Mouse (Mus musculus): ENCODE measurements around the gene Slc25a30. TPM values are rescaled to one million over a fixed set of nuclear protein-coding genes. Genes with fewer than 3 reads are reported as not detected.

Slc25a30 gene
- polyA plus RNA-seq, 1 experiment from 2014 or later: 9.2 TPM

DNA sequence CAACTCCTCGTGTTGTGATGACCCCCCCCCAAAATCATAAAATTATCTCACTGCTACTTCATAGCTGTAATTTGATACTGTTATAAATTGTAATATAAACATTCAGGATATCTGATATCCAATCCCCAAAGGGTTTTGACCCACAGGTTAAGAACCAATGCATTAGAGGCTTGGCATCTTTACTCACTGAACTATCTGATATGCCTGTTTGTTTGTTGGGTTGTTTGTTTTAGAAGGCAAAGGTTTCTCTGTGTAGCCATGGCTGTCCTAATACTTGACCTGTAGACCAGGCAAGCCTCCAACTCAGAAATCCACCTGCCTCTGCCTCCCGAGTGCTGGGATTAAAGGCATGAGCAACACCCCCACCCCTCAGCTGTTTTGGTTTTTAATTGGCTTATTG is 29.0 kb downstream of the Slc25a30 start:
- ATAC-seq (ENCODE audit: insufficient number of reproducible peaks, insufficient read depth, low FRiP score, low read depth): no peak
- Histone ChIP-seq H3K4me1 (ENCODE audit: control insufficient read depth in 2 of 2, insufficient read depth in 2 of 2, low read length in 2 of 2) (peaks cover 3 to 8% of the 10 kb centered on the region in 2 experiments; a peak in 3 of 4 replicates), H3K9ac (ENCODE audit: low read length) (no peak overlapping the region), H3K27ac (replicated peaks in 1 of 2; ENCODE audit: control insufficient read depth in 1 of 2, insufficient read depth in 1 of 2, low read depth in 2 of 2, low read length in 2 of 2) (no peak overlapping the region), H3K4me3 (ENCODE audit: control insufficient read depth in 1 of 2, insufficient read depth in 1 of 2, low read depth in 1 of 2, low read length in 2 of 2) (no peak overlapping the region), H3K9me3 (ENCODE audit: control insufficient read depth, low read length) (no peaks in the 10 kb centered on the region), H3K4me2 (ENCODE audit: low read length) (no peak overlapping the region), H3K36me3 (ENCODE audit: control insufficient read depth, insufficient read depth, low read length) (peaks cover 15% of the 10 kb centered on the region), H3K27me3 (ENCODE audit: control insufficient read depth, insufficient read depth, low read length) (no peaks in the 10 kb centered on the region)
- WGBS: 80% methylated on average over 2 of the region's 2 CpGs

DNA sequence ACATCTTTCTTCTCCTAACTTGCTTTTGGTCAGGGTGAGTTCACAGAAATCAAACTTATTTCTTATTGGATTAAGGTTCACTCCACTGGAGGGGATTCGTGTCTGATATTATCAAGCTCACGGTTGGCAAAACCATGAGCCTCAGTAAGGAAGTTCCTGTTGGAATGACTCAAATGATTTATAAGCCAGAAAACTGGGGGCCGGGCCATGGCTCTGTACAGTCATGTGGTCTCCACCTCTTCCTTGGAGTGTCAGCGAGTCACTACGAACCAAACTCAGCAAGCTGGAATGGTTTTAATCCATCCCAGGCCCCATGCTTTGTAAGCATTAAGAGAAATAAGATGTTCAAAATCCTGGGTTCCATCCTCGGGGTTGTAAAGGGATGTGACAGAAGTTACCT is 29.9 kb downstream of the Slc25a30 start:
- no peak for ATAC-seq (ENCODE audit: insufficient number of reproducible peaks, insufficient read depth, low FRiP score, low read depth)
- Histone ChIP-seq H3K9me3 (ENCODE audit: control insufficient read depth, low read length) (no peaks in the 10 kb centered on the region), H3K27ac (replicated peaks in 1 of 2; ENCODE audit: control insufficient read depth in 1 of 2, insufficient read depth in 1 of 2, low read depth in 2 of 2, low read length in 2 of 2) (no peak overlapping the region), H3K36me3 (ENCODE audit: control insufficient read depth, insufficient read depth, low read length) (peaks cover 7% of the 10 kb centered on the region), H3K27me3 (ENCODE audit: control insufficient read depth, insufficient read depth, low read length) (no peaks in the 10 kb centered on the region), H3K4me1 (ENCODE audit: control insufficient read depth in 2 of 2, insufficient read depth in 2 of 2, low read length in 2 of 2) (peaks cover 5 to 12% of the 10 kb centered on the region in 2 experiments; a peak in 3 of 4 replicates), H3K4me2 (ENCODE audit: low read length) (no peak overlapping the region), H3K4me3 (ENCODE audit: control insufficient read depth in 1 of 2, insufficient read depth in 1 of 2, low read depth in 1 of 2, low read length in 2 of 2) (no peak overlapping the region), H3K9ac (ENCODE audit: low read length) (no peak overlapping the region)
- 83% methylated on average over 6 of the region's 6 CpGs for WGBS

DNA sequence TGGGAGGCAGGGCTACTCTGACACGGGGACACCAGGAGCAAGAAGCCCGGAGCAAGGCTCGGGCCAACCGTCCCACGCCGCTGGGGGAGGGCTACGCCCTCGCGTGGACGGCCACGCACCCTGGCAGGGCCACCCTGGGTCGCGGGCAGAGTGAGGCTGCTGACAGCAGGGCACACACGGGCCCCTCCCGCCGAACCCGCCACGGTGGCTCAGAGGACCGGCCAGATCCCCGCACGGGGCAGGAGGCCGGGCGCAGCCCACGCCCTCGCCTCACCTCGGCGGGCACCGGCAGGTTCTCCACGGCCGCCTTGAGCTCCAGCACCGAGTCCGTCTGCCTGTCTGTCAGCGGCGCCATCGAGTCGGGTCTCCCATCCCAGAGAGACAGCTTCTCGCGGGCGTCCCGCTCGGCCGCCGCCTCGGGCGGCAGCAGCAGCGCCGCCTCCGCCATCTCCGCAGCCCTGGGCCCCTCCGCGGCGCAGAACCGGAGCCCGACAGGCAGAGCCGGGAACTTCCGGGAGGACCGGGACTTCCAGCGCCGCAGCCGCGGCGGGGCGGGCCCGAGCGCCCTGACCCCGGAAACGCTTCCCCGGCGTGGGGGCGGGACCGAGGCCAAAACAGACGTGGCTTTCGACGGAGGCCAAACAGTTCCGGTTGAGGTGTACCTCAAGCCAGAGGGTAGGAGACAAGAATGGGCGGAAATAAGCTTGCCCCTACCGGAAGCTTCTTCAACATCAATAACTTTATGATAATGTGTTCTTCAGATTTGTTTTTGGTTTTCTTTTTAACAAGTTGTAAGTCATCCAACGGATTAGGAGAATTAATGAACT is 32.6 kb downstream of the Slc25a30 start, which contains the start of gene Cog3:
TSS of gene Cog3 (minus strand) at position 527 of the 827 bp plus-strand sequence.
- WGBS: under 1% methylated on average over 72 of the region's 78 CpGs
- H3K4me3 ChIP-seq (ENCODE audit: control insufficient read depth in 1 of 2, insufficient read depth in 1 of 2, low read depth in 1 of 2, low read length in 2 of 2): peak within 1 kb of the TSS; percentile 82 to 98
- peak; percentile 95 for ATAC-seq (ENCODE audit: insufficient number of reproducible peaks, insufficient read depth, low FRiP score, low read depth)
- peak within 1 kb of the TSS; percentile 96 for H3K9ac ChIP-seq (ENCODE audit: low read length)
- no peaks in the 10 kb centered on the region for H3K9me3 ChIP-seq (ENCODE audit: control insufficient read depth, low read length)
- peaks cover 5 to 18% of the 10 kb centered on the region in 2 experiments for H3K4me1 ChIP-seq (ENCODE audit: control insufficient read depth in 2 of 2, insufficient read depth in 2 of 2, low read length in 2 of 2)
- H3K4me2 ChIP-seq (ENCODE audit: low read length): peak within 1 kb of the TSS; percentile 85
- no peaks in the 10 kb centered on the region for H3K27me3 ChIP-seq (ENCODE audit: control insufficient read depth, insufficient read depth, low read length)
- H3K27ac ChIP-seq (replicated peaks in 1 of 2; ENCODE audit: control insufficient read depth in 1 of 2, insufficient read depth in 1 of 2, low read depth in 2 of 2, low read length in 2 of 2): peak within 1 kb of the TSS; percentile 78 to 89
- H3K36me3 ChIP-seq (ENCODE audit: control insufficient read depth, insufficient read depth, low read length): no peaks in the 10 kb centered on the region

- H3K9ac ChIP-seq (ENCODE audit: low read length): peak overlapping the region; percentile 96
- peak overlapping the region; percentile 85 for H3K4me2 ChIP-seq (ENCODE audit: low read length)
- 0 out of 2 replicates have a peak, but pooled peaks cover under 1% of the 10 kb centered on the region for H3K36me3 ChIP-seq (ENCODE audit: control insufficient read depth, insufficient read depth, low read length)
- peak overlapping the region; percentile 14 to 98; a peak in 3 of 4 replicates for H3K4me3 ChIP-seq (ENCODE audit: control insufficient read depth in 1 of 2, insufficient read depth in 1 of 2, low read depth in 1 of 2, low read length in 2 of 2)
- no peak for ATAC-seq (ENCODE audit: insufficient number of reproducible peaks, insufficient read depth, low FRiP score, low read depth)
- 0 out of 4 replicates have a peak overlapping the region, but pooled peaks of 1 of the 2 experiments have one; percentile 89 for H3K27ac ChIP-seq (replicated peaks in 1 of 2; ENCODE audit: control insufficient read depth in 1 of 2, insufficient read depth in 1 of 2, low read depth in 2 of 2, low read length in 2 of 2)
- no peaks in the 10 kb centered on the region for H3K9me3 ChIP-seq (ENCODE audit: control insufficient read depth, low read length)
- H3K27me3 ChIP-seq (ENCODE audit: control insufficient read depth, insufficient read depth, low read length): no peaks in the 10 kb centered on the region
- WGBS: 57% methylated on average over 8 of the region's 8 CpGs
- peaks cover 5 to 18% of the 10 kb centered on the region in 2 experiments for H3K4me1 ChIP-seq (ENCODE audit: control insufficient read depth in 2 of 2, insufficient read depth in 2 of 2, low read length in 2 of 2)
Measured at GRCm38 (mm10) chr14:75753206-75753605, 33.6 kb downstream of the Slc25a30 start.

DNA sequence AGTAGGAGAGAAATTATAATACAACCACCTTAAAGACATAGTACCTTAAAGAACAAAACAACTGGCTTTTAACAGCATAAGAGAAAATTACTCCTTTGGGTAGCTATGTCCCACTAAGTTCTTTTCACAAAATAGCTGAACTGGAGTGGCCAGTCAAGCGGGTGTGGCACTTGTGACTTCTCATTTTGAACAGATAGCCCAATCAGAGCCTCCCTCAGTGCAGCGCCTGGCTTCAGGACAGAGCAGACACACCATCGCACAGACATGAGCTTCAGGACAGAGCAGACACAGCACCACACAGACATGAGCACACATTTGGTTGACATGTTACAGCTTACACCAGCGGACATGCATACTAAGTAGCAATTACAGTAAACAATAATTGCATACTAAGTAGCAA is 35.8 kb downstream of the Slc25a30 start:
- H3K9ac ChIP-seq (ENCODE audit: low read length): no peak overlapping the region
- no peak overlapping the region for H3K27ac ChIP-seq (replicated peaks in 1 of 2; ENCODE audit: control insufficient read depth in 1 of 2, insufficient read depth in 1 of 2, low read depth in 2 of 2, low read length in 2 of 2)
- peaks cover 5 to 18% of the 10 kb centered on the region in 2 experiments for H3K4me1 ChIP-seq (ENCODE audit: control insufficient read depth in 2 of 2, insufficient read depth in 2 of 2, low read length in 2 of 2)
- ATAC-seq (ENCODE audit: insufficient number of reproducible peaks, insufficient read depth, low FRiP score, low read depth): no peak
- 70% methylated on average over 4 of the region's 4 CpGs for WGBS
- H3K36me3 ChIP-seq (ENCODE audit: control insufficient read depth, insufficient read depth, low read length): peaks cover 14% of the 10 kb centered on the region
- H3K4me3 ChIP-seq (ENCODE audit: control insufficient read depth in 1 of 2, insufficient read depth in 1 of 2, low read depth in 1 of 2, low read length in 2 of 2): no peak overlapping the region
- H3K27me3 ChIP-seq (ENCODE audit: control insufficient read depth, insufficient read depth, low read length): no peaks in the 10 kb centered on the region
- H3K9me3 ChIP-seq (ENCODE audit: control insufficient read depth, low read length): no peaks in the 10 kb centered on the region
- H3K4me2 ChIP-seq (ENCODE audit: low read length): no peak overlapping the region

GRCm38 (mm10) chr14:75749123-75749522 is 37.7 kb downstream of the Slc25a30 start:
- no peaks in the 10 kb centered on the region for H3K27me3 ChIP-seq (ENCODE audit: control insufficient read depth, insufficient read depth, low read length)
- peaks cover 32% of the 10 kb centered on the region for H3K36me3 ChIP-seq (ENCODE audit: control insufficient read depth, insufficient read depth, low read length)
- H3K4me1 ChIP-seq (ENCODE audit: control insufficient read depth in 2 of 2, insufficient read depth in 2 of 2, low read length in 2 of 2): peaks cover 5 to 18% of the 10 kb centered on the region in 2 experiments
- 92% methylated on average over 4 of the region's 4 CpGs for WGBS
- no peak overlapping the region for H3K9ac ChIP-seq (ENCODE audit: low read length)
- H3K4me3 ChIP-seq (ENCODE audit: control insufficient read depth in 1 of 2, insufficient read depth in 1 of 2, low read depth in 1 of 2, low read length in 2 of 2): no peak overlapping the region
- H3K9me3 ChIP-seq (ENCODE audit: control insufficient read depth, low read length): no peaks in the 10 kb centered on the region
- ATAC-seq (ENCODE audit: insufficient number of reproducible peaks, insufficient read depth, low FRiP score, low read depth): no peak
- H3K27ac ChIP-seq (replicated peaks in 1 of 2; ENCODE audit: control insufficient read depth in 1 of 2, insufficient read depth in 1 of 2, low read depth in 2 of 2, low read length in 2 of 2): no peak overlapping the region
- no peak overlapping the region for H3K4me2 ChIP-seq (ENCODE audit: low read length)

DNA sequence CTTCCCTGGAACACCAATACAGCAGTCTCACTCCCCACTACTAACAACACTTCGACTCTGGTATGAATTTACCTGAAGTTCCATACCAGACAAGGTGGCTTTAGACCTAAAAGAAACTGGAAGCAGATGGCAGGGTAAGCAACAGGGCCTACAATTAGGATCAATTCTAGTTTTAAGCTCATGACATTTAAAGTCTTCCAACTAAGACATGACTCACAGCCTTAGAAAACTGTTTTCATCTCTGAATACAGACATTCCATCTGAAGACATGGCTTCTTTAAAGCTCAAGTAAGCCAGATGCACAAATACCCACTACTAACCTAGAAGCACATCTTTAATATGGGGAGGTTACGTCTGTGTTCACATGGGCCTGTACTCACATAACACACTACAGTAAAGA is 38.9 kb downstream of the Slc25a30 start:
- 92% methylated on average over 2 of the region's 2 CpGs for WGBS
- ATAC-seq (ENCODE audit: insufficient number of reproducible peaks, insufficient read depth, low FRiP score, low read depth): no peak
- Histone ChIP-seq H3K27ac (replicated peaks in 1 of 2; ENCODE audit: control insufficient read depth in 1 of 2, insufficient read depth in 1 of 2, low read depth in 2 of 2, low read length in 2 of 2) (no peak overlapping the region), H3K9me3 (ENCODE audit: control insufficient read depth, low read length) (no peaks in the 10 kb centered on the region), H3K9ac (ENCODE audit: low read length) (no peak overlapping the region), H3K27me3 (ENCODE audit: control insufficient read depth, insufficient read depth, low read length) (no peaks in the 10 kb centered on the region), H3K36me3 (ENCODE audit: control insufficient read depth, insufficient read depth, low read length) (peaks cover 39% of the 10 kb centered on the region), H3K4me1 (ENCODE audit: control insufficient read depth in 2 of 2, insufficient read depth in 2 of 2, low read length in 2 of 2) (peaks cover 3 to 12% of the 10 kb centered on the region in 2 experiments), H3K4me3 (ENCODE audit: control insufficient read depth in 1 of 2, insufficient read depth in 1 of 2, low read depth in 1 of 2, low read length in 2 of 2) (no peak overlapping the region), H3K4me2 (ENCODE audit: low read length) (no peak overlapping the region)
